Mouse (Mus musculus): ENCODE measurements around the gene 2900011O08Rik. TPM values are rescaled to one million over a fixed set of nuclear protein-coding genes. Genes with fewer than 3 reads are reported as not detected.

The 2900011O08Rik gene
- polyA plus RNA-seq, 1 experiment from 2014 or later, result 2.3 TPM

GRCm38 (mm10) chr16:14009966-14010365 lies 23.6 kb downstream of the 2900011O08Rik start:
- Histone ChIP-seq H3K9me3 (no peaks in the 10 kb centered on the region), H3K4me3 (no peak overlapping the region), H3K27me3 (ENCODE audit: insufficient read depth, poor library complexity, severe bottlenecking) (no peaks in the 10 kb centered on the region), H3K36me3 (no peaks in the 10 kb centered on the region), H3K4me1 (no peaks in the 10 kb centered on the region), H3K27ac (no peak overlapping the region)
- 83% methylated on average over 4 of the region's 4 CpGs for WGBS
- DNase-seq (ENCODE audit: low spot score), result no peak

DNA sequence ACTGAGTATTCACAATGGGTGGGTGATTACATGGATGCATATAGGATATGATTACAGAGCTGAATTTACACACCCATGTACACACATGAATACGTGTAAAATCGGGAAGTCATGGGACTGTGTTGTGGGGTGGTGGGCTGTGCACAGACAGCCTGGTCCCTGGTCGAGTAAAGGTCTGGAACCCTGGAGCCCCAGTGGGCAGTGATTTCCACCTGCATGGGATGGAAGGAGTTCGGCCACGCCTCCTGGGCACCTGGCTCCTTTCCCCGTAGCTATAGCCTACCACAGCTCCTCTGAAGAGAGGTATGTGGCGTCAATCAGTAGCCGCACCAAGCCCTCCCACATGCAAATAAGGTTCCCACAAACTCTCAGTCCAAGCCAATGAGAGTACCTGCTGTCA lies 30.9 kb downstream of the 2900011O08Rik start:
- Histone ChIP-seq H3K27ac (no peak overlapping the region), H3K9me3 (no peaks in the 10 kb centered on the region), H3K36me3 (no peaks in the 10 kb centered on the region), H3K4me1 (no peaks in the 10 kb centered on the region), H3K4me3 (no peak overlapping the region), H3K27me3 (ENCODE audit: insufficient read depth, poor library complexity, severe bottlenecking) (no peaks in the 10 kb centered on the region)
- peak; percentile 27 for DNase-seq (ENCODE audit: low spot score)
- 82% methylated on average over 8 of the region's 8 CpGs for WGBS

GRCm38 (mm10) chr16:14021166-14021822 lies 34.9 kb downstream of the 2900011O08Rik start:
- Histone ChIP-seq H3K4me1 (no peaks in the 10 kb centered on the region), H3K36me3 (no peaks in the 10 kb centered on the region), H3K27ac (no peak overlapping the region), H3K4me3 (no peak overlapping the region), H3K9me3 (no peaks in the 10 kb centered on the region), H3K27me3 (ENCODE audit: insufficient read depth, poor library complexity, severe bottlenecking) (no peaks in the 10 kb centered on the region)
- peak; percentile 5 for DNase-seq (ENCODE audit: low spot score)
- WGBS, result 71% methylated on average over 3 of the region's 3 CpGs

- no peak overlapping the region for H3K4me3 ChIP-seq
- no peaks in the 10 kb centered on the region for H3K4me1 ChIP-seq
- peak; percentile 75 for DNase-seq (ENCODE audit: low spot score)
- H3K27ac ChIP-seq, result no peak overlapping the region
- no peaks in the 10 kb centered on the region for H3K9me3 ChIP-seq
- no peaks in the 10 kb centered on the region for H3K36me3 ChIP-seq
- H3K27me3 ChIP-seq (ENCODE audit: insufficient read depth, poor library complexity, severe bottlenecking), result no peaks in the 10 kb centered on the region
- WGBS, result 81% methylated on average over 2 of the region's 2 CpGs
These were observed 38.9 kb downstream of the 2900011O08Rik start for GRCm38 (mm10) chr16:14025091-14025990.

DNA sequence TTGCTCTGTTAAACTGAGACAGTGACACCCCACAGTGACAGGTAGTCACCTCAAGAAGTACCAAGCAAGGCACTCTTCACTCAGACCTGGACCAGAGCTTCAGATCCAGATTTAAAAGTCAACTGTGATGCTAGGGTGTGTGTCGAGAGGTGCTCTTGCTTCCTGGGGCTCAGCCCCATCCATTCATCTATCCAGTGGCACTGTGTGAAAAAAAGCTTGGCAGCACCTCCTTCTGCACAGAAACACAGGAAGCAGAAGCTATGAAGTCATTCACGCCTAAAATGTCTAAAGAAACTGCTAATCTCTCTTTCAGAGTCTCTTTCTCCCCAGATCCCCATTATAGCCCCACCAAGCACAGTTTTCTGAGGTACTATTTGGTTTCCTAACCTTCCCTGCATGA lies 42.7 kb downstream of the 2900011O08Rik start:
- H3K27me3 ChIP-seq (ENCODE audit: insufficient read depth, poor library complexity, severe bottlenecking), result no peaks in the 10 kb centered on the region
- H3K36me3 ChIP-seq, result no peaks in the 10 kb centered on the region
- DNase-seq (ENCODE audit: low spot score), result peak; percentile 53
- no peaks in the 10 kb centered on the region for H3K9me3 ChIP-seq
- H3K27ac ChIP-seq, result no peak overlapping the region
- no peak overlapping the region for H3K4me3 ChIP-seq
- H3K4me1 ChIP-seq, result no peaks in the 10 kb centered on the region
- WGBS, result 63% methylated on average over 2 of the region's 2 CpGs

DNA sequence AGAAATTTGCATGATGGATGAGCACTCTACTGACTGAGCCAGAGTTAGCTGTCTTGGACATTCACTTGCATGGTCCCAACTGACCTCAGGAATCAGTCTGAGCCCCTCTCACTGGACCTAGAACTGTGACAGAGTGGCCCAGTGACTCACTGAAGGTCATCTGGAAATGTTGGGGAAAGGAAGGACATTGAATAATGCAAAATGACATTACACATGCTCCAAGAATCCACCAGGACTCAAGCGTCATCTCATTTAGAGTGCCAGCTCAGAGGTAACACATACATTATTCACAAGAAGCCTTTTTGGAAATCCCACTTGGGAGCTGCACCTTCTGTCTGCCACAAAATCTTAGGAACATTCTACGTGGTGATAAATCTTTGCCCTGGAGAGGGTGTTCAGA lies 43.4 kb downstream of the 2900011O08Rik start:
- DNase-seq (ENCODE audit: low spot score), result peak; percentile 31
- Histone ChIP-seq H3K27ac (no peak overlapping the region), H3K27me3 (ENCODE audit: insufficient read depth, poor library complexity, severe bottlenecking) (no peaks in the 10 kb centered on the region), H3K9me3 (no peaks in the 10 kb centered on the region), H3K4me1 (no peaks in the 10 kb centered on the region), H3K36me3 (no peaks in the 10 kb centered on the region), H3K4me3 (no peak overlapping the region)
- WGBS, result 74% methylated on average over 2 of the region's 2 CpGs

DNA sequence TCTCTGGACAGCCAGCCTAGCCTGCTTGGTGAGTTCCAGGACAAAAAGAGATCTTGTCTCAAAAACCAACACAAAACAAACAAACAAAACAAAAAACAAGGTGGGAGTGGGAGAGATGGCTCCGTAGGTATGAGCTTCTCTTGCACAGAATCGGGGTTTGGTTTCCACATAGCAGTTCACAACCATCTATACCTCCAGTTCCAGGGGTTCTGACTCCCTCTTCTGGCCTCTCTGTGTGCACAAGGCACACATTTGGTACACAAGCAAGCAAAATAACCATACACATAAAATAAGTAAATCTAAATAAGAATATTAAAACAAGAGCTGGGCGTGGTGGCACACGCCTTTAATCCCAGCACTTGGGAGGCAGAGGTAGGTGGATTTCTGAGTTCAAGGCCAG lies 44.2 kb downstream of the 2900011O08Rik start:
- H3K27me3 ChIP-seq (ENCODE audit: insufficient read depth, poor library complexity, severe bottlenecking), result no peaks in the 10 kb centered on the region

DNA sequence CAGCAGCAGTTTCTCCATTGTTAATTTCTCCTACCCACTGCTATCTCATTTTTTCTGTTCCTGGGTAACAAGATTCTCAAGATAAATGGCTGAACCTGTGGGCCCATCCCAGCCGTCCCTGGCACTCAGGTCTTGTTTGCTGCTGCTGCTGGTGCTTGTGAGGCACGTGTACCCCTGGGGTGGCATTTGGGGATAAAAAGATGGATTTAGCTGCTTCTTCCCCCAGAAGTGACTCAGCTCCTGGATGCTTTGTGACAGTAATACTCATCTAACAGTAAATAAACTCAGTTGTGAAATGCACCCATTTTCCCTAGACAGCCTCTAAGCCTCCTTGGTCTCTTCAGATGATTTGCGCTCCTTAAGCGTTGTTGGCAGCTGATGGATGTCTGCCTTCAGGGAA lies 46.7 kb downstream of the 2900011O08Rik start:
- H3K36me3 ChIP-seq, result no peaks in the 10 kb centered on the region
- peak; percentile 45 for DNase-seq (ENCODE audit: low spot score)
- no peaks in the 10 kb centered on the region for H3K27me3 ChIP-seq (ENCODE audit: insufficient read depth, poor library complexity, severe bottlenecking)
- WGBS, result 74% methylated on average over 4 of the region's 4 CpGs
- no peak overlapping the region for H3K27ac ChIP-seq
- H3K4me3 ChIP-seq, result no peak overlapping the region
- no peaks in the 10 kb centered on the region for H3K4me1 ChIP-seq
- H3K9me3 ChIP-seq, result no peaks in the 10 kb centered on the region

More for the DNA sequence above, 44.2 kb downstream of the 2900011O08Rik start:
- WGBS, result 80% methylated on average over 4 of the region's 4 CpGs
- Histone ChIP-seq H3K27ac (no peak overlapping the region), H3K4me1 (no peaks in the 10 kb centered on the region), H3K4me3 (no peak overlapping the region), H3K36me3 (no peaks in the 10 kb centered on the region), H3K9me3 (no peaks in the 10 kb centered on the region)
- peak; percentile 11 for DNase-seq (ENCODE audit: low spot score)

- 91% methylated on average over 2 of the region's 2 CpGs for whole genome bisulfite sequencing
- no peaks in the 10 kb centered on the region for H3K4me1 ChIP-seq
- H3K27me3 ChIP-seq (ENCODE audit: insufficient read depth, poor library complexity, severe bottlenecking), result no peaks in the 10 kb centered on the region
- no peaks in the 10 kb centered on the region for H3K9me3 ChIP-seq
- H3K36me3 ChIP-seq, result no peaks in the 10 kb centered on the region
- H3K4me3 ChIP-seq, result no peak overlapping the region
- no peak overlapping the region for H3K27ac ChIP-seq
- DNase-seq (ENCODE audit: low spot score), result no peak
These were observed 56.0 kb downstream of the 2900011O08Rik start for GRCm38 (mm10) chr16:14042421-14042820.

GRCm38 (mm10) chr16:14044695-14045094 lies 58.3 kb downstream of the 2900011O08Rik start:
- no peak overlapping the region for H3K4me3 ChIP-seq

GRCm38 (mm10) chr16:14046224-14046756 lies 59.9 kb downstream of the 2900011O08Rik start:
- Histone ChIP-seq H3K36me3 (no peaks in the 10 kb centered on the region), H3K27ac (no peak overlapping the region), H3K27me3 (ENCODE audit: insufficient read depth, poor library complexity, severe bottlenecking) (no peaks in the 10 kb centered on the region), H3K4me3 (no peak overlapping the region), H3K4me1 (no peaks in the 10 kb centered on the region), H3K9me3 (no peaks in the 10 kb centered on the region)
- DNase-seq (ENCODE audit: low spot score), result peak; percentile 30
- WGBS, result 72% methylated on average over 4 of the region's 4 CpGs

More at GRCm38 (mm10) chr16:14044695-14045094, 58.3 kb downstream of the 2900011O08Rik start:
- no peaks in the 10 kb centered on the region for H3K36me3 ChIP-seq
- no peak overlapping the region for H3K27ac ChIP-seq
- 69% methylated on average over 8 of the region's 8 CpGs for WGBS
- DNase-seq (ENCODE audit: low spot score), result peak; percentile 46
- no peaks in the 10 kb centered on the region for H3K27me3 ChIP-seq (ENCODE audit: insufficient read depth, poor library complexity, severe bottlenecking)
- no peaks in the 10 kb centered on the region for H3K4me1 ChIP-seq
- no peaks in the 10 kb centered on the region for H3K9me3 ChIP-seq

DNA sequence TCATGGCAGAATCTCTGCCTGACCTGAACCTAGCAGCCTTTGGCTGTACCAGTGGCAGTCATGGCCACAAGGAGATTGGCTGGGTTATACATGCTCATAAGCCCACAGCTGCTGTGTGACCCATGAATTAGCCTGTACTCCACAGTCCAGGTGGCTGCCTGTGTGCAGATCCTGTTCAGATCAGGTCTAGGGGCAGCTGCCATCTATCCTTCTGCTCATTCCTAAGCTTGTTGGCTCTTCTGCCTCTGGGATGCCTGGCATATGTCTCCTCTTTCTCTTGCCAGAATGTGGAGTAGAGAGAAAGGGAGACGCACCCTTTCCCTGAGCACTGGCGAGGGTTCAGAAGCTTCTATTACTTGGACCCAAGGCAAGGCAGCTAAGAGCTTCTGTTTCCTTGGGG lies 65.8 kb downstream of the 2900011O08Rik start:
- Histone ChIP-seq H3K4me1 (no peaks in the 10 kb centered on the region), H3K4me3 (no peak overlapping the region), H3K27me3 (ENCODE audit: insufficient read depth, poor library complexity, severe bottlenecking) (no peaks in the 10 kb centered on the region), H3K27ac (no peak overlapping the region), H3K9me3 (no peaks in the 10 kb centered on the region), H3K36me3 (no peaks in the 10 kb centered on the region)
- peak; percentile 64 for DNase-seq (ENCODE audit: low spot score)
- 83% methylated on average over 2 of the region's 2 CpGs for WGBS

DNA sequence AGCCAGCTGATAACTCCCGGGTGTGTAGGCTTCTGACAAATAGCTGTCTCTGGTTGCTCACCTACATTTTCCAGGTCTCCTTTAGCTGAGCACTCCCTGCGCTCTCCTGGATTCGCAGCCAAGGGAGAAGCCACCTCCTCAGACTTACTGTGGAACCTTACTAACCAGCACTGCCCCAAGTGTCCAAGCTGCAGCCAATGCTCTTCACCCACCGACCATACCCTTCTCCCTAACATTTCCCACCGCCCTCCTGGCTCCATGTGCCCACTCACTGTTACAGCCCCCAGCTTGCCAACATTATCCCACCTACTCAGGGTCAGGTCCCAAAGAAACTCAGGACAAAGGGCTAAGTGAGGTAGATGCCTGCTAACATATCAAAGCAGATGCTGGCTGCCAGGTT lies 66.7 kb downstream of the 2900011O08Rik start:
- Histone ChIP-seq H3K4me1 (no peaks in the 10 kb centered on the region), H3K9me3 (no peaks in the 10 kb centered on the region), H3K27me3 (ENCODE audit: insufficient read depth, poor library complexity, severe bottlenecking) (no peaks in the 10 kb centered on the region), H3K27ac (no peak overlapping the region), H3K36me3 (no peaks in the 10 kb centered on the region), H3K4me3 (no peak overlapping the region)
- WGBS, result 62% methylated on average over 5 of the region's 5 CpGs
- peak; percentile 65 for DNase-seq (ENCODE audit: low spot score)

Measured in heart, embryonic 10.5 days (tissue).